Mouse (Mus musculus): ENCODE data around the gene Mief1.

DNA sequence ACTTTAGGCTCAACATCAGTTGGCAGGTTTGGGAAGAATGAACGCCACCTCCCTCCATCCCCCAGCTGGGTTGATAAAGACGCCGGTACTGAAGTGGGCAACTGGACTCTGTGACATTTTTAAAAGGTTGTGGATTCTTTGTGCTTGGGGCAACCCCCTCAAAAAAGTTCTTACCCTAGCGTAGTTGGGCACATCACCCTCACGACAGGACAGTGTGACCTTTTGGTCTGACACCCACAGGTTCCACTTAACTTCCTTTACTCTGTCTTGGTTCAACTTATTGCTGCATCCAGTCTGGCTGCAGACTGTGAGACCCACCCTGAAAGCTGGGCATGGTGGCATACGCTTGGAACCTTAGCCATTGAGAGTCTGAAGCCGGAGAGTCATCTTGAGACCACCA, 10.1 kb upstream of the Mief1 start:
- TF ChIP-seq EP300 (optimal IDR thresholded peaks at IDR 0.05) = no peak
- TF ChIP-seq CTCF (IDR thresholded peaks at IDR 0.05; ENCODE audit: low read depth) = no peak
